Mouse (Mus musculus): ENCODE measurements around the gene Tifa. TPM values are rescaled to one million over a fixed set of nuclear protein-coding genes. Genes with fewer than 3 reads are reported as not detected.

Gene Tifa
- total and polyA plus RNA-seq, 2 experiments from 2014 or later, result 1.4 to 2.6 TPM

DNA sequence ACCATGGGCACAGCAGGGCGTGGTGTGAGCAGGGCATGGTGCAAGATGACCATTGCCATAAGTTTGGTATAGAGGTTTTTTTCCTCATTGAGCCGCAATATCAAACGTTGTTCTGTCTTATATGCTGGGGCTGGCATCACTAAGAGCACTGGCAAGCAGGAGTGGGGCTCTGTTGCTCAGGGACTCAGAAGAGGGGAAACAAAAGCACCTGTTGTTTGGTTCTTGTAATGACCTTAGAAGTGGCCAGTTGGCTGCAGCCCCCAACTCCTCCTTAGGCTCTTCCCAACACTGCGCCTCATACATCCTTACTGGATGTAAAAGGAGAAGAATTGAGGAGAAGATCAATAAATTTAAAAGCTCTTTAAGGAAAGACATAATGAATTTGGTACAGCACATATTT, 41.0 kb upstream of the Tifa start:
- H3K4me1 ChIP-seq (ENCODE audit: insufficient read depth, low read length), result peaks cover 8% of the 10 kb centered on the region; the same call in 1 of the 2 replicates
- H3K36me3 ChIP-seq (ENCODE audit: insufficient read depth, low read length), result no peaks in the 10 kb centered on the region
- H3K9ac ChIP-seq (replicated peaks; ENCODE audit: low read length, poor library complexity, severe bottlenecking), result no peak overlapping the region
- ATAC-seq (ENCODE audit: low FRiP score) (no peak), DNase-seq (ENCODE audit: low spot score) (no peak)
- no peaks in the 10 kb centered on the region for H3K9me3 ChIP-seq (ENCODE audit: low read length)
- TF ChIP-seq CTCF (IDR thresholded peaks at IDR 0.05), result no peak
- no peak overlapping the region for H3K4me2 ChIP-seq (ENCODE audit: low read depth, low read length, poor library complexity, severe bottlenecking)
- 27% methylated on average over 4 of the region's 4 CpGs for WGBS
- H3K27me3 ChIP-seq (ENCODE audit: insufficient read depth, low read length), result peaks cover 12% of the 10 kb centered on the region
- no peak overlapping the region for H3K4me3 ChIP-seq (ENCODE audit: low read depth, low read length)
- no peak overlapping the region for H3K27ac ChIP-seq (ENCODE audit: low read depth, low read length)

DNA sequence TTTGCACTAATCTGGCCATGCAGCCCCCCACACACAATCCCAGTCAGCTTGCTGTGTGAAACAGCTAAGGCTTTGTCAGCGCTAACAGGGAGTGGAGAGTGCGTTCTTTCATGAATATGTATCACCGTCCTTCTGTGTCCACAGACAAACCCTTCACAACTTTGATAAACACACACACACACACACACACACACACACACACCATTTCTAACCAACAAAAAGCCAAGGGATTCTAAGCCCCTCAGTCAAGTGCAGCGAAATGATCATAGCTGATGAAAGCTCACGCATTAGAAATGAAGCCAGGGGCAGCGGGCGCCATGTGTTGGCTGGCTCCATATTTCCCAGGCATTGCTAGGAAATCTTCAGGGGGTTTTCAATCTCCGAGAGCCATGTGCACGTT, 40.3 kb upstream of the Tifa start:
- H3K4me1 ChIP-seq (ENCODE audit: insufficient read depth, low read length), result peaks cover 8% of the 10 kb centered on the region; the same call in 1 of the 2 replicates
- no peak for TF ChIP-seq CTCF (IDR thresholded peaks at IDR 0.05)
- H3K9me3 ChIP-seq (ENCODE audit: low read length), result no peaks in the 10 kb centered on the region
- H3K27me3 ChIP-seq (ENCODE audit: insufficient read depth, low read length), result peaks cover 13% of the 10 kb centered on the region
- ATAC-seq (ENCODE audit: low FRiP score) (0 out of 2 replicates have a peak, but pooled peaks have one; percentile 22), DNase-seq (ENCODE audit: low spot score) (peak; percentile 26)
- H3K4me2 ChIP-seq (ENCODE audit: low read depth, low read length, poor library complexity, severe bottlenecking), result peak overlapping the region; percentile 51
- H3K27ac ChIP-seq (ENCODE audit: low read depth, low read length), result no peak overlapping the region
- WGBS, result 6% methylated on average over 9 of the region's 9 CpGs
- peak overlapping the region; percentile 17 for H3K4me3 ChIP-seq (ENCODE audit: low read depth, low read length)
- 0 out of 2 replicates have a peak overlapping the region, but pooled peaks have one; percentile 8 for H3K9ac ChIP-seq (replicated peaks; ENCODE audit: low read length, poor library complexity, severe bottlenecking)
- no peaks in the 10 kb centered on the region for H3K36me3 ChIP-seq (ENCODE audit: insufficient read depth, low read length)

DNA sequence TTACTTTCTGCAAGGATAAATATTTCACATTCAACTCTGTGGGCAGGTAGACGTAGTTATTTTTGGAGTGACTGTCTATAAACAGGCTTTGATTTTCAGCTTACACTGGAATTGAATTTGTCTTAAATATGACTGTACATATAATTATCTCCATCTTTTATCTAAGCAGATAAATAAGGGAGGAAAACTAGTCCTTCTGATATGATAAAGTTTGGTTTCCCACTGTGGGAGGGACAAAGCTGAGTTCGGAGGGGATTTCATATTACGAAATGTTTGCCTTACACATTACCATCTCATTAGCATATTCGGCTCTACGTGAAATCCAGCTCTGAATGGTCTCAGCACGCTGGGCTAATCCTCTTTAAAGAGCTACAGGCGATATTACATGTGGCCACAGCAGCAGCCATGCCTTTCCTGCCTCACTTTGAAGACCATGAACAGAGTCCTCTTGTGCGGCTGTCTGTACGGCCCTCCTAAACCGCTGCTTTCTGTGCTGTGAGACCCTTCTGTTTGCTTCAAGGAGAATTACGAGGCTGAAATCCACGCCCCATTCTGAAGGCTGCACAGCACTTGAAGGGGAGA, 39.5 kb upstream of the Tifa start:
- peak; percentile 39 for DNase-seq (ENCODE audit: low spot score)
- Histone ChIP-seq H3K9me3 (ENCODE audit: low read length) (no peaks in the 10 kb centered on the region), H3K4me2 (ENCODE audit: low read depth, low read length, poor library complexity, severe bottlenecking) (peak overlapping the region; percentile 51), H3K36me3 (ENCODE audit: insufficient read depth, low read length) (no peaks in the 10 kb centered on the region), H3K27ac (ENCODE audit: low read depth, low read length) (no peak overlapping the region), H3K27me3 (ENCODE audit: insufficient read depth, low read length) (peaks cover 16% of the 10 kb centered on the region), H3K9ac (replicated peaks; ENCODE audit: low read length, poor library complexity, severe bottlenecking) (no peak overlapping the region), H3K4me1 (ENCODE audit: insufficient read depth, low read length) (peaks cover 8% of the 10 kb centered on the region; the same call in 1 of the 2 replicates), H3K4me3 (ENCODE audit: low read depth, low read length) (no peak overlapping the region; the same call in 1 of the 2 replicates)
- TF ChIP-seq CTCF (IDR thresholded peaks at IDR 0.05), result no peak
- 5% methylated on average over 12 of the region's 12 CpGs for WGBS
- ATAC-seq (ENCODE audit: low FRiP score), result peak; percentile 50; the same call in 1 of the 2 replicates

DNA sequence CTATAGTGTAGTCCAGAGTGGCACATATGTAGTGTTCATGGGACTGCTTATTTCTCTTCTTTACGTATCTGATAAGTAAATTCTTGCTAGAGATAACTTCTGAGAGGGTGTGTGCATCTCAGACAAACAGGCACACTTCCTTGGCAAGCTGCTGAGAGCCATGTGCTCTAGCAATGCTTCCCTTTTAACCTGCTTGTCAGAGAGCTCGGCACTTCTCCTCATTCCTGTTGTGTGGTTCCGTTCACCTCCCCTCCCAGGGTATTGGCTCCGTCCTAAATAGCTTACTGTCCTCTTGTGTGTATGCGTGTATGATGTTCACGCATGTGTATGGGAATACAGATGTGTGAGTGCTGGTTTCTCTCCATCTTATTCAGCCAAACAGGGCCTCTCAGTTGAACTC, 33.1 kb upstream of the Tifa start:
- Histone ChIP-seq H3K4me3 (ENCODE audit: low read depth, low read length) (no peak overlapping the region), H3K4me2 (ENCODE audit: low read depth, low read length, poor library complexity, severe bottlenecking) (no peak overlapping the region), H3K9me3 (ENCODE audit: low read length) (no peaks in the 10 kb centered on the region), H3K27ac (ENCODE audit: low read depth, low read length) (no peak overlapping the region), H3K9ac (replicated peaks; ENCODE audit: low read length, poor library complexity, severe bottlenecking) (no peak overlapping the region), H3K36me3 (ENCODE audit: insufficient read depth, low read length) (no peaks in the 10 kb centered on the region), H3K27me3 (ENCODE audit: insufficient read depth, low read length) (peaks cover 52% of the 10 kb centered on the region), H3K4me1 (ENCODE audit: insufficient read depth, low read length) (no peaks in the 10 kb centered on the region)
- DNase-seq (ENCODE audit: low spot score), result no peak
- WGBS, result 89% methylated on average over 6 of the region's 6 CpGs
- no peak for ATAC-seq (ENCODE audit: low FRiP score)
- no peak for TF ChIP-seq CTCF (IDR thresholded peaks at IDR 0.05)

DNA sequence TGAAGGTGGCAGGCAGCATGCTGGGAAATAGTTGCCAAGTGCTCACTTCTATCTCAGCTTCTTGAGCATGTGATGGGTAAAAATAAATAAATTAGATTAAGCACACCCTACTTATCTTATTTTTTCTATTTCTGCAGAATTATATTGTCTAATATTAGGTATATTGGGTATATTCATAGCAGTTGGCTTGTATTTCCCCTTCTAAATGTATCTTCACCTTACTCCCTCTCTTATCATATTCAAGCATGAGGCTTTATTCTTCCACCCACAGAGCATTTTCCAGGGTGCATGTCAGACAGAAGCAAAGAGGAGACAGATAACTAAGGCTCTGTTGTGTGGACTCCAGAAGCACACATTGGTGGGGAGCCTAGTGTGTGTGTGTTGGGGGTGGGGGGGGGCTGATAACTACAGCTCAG, 31.7 kb upstream of the Tifa start:
- no peaks in the 10 kb centered on the region for H3K36me3 ChIP-seq (ENCODE audit: insufficient read depth, low read length)
- H3K9ac ChIP-seq (replicated peaks; ENCODE audit: low read length, poor library complexity, severe bottlenecking), result no peak overlapping the region
- no peak overlapping the region for H3K4me3 ChIP-seq (ENCODE audit: low read depth, low read length)
- no peak for TF ChIP-seq CTCF (IDR thresholded peaks at IDR 0.05)
- no peaks in the 10 kb centered on the region for H3K9me3 ChIP-seq (ENCODE audit: low read length)
- DNase-seq (ENCODE audit: low spot score) (no peak), ATAC-seq (ENCODE audit: low FRiP score) (no peak)
- no peaks in the 10 kb centered on the region for H3K4me1 ChIP-seq (ENCODE audit: insufficient read depth, low read length)
- H3K27ac ChIP-seq (ENCODE audit: low read depth, low read length), result no peak overlapping the region
- peaks cover 54% of the 10 kb centered on the region for H3K27me3 ChIP-seq (ENCODE audit: insufficient read depth, low read length)
- no peak overlapping the region for H3K4me2 ChIP-seq (ENCODE audit: low read depth, low read length, poor library complexity, severe bottlenecking)

DNA sequence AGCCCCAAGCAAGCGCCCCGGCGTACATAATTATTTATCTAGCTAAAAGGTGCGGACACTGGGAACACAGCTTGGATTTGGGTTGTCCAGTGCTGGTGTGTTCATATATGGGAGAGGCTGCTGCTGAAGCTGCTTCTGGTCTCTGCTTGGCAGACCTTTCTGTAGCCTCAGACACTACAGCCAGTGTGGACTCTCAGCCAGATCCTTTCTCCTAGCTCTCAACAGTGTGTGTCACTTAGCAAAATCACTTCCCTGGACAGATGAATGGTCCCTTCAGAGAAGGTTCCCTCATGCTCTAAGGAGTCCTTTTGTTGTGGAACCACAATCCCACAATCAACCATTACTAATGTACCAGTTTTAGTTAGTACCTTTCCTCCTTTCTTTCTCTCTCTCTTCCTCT, 30.8 kb upstream of the Tifa start:
- Histone ChIP-seq H3K9ac (replicated peaks; ENCODE audit: low read length, poor library complexity, severe bottlenecking) (no peak overlapping the region), H3K36me3 (ENCODE audit: insufficient read depth, low read length) (no peaks in the 10 kb centered on the region), H3K4me2 (ENCODE audit: low read depth, low read length, poor library complexity, severe bottlenecking) (no peak overlapping the region), H3K27me3 (ENCODE audit: insufficient read depth, low read length) (peaks cover 54% of the 10 kb centered on the region), H3K9me3 (ENCODE audit: low read length) (no peaks in the 10 kb centered on the region), H3K4me1 (ENCODE audit: insufficient read depth, low read length) (no peaks in the 10 kb centered on the region), H3K27ac (ENCODE audit: low read depth, low read length) (no peak overlapping the region), H3K4me3 (ENCODE audit: low read depth, low read length) (no peak overlapping the region)
- 56% methylated on average over 4 of the region's 4 CpGs for WGBS
- ATAC-seq (ENCODE audit: low FRiP score) (no peak), DNase-seq (ENCODE audit: low spot score) (no peak)
- TF ChIP-seq CTCF (IDR thresholded peaks at IDR 0.05), result no peak

All from midbrain, postnatal 0 days (tissue).